Mouse (Mus musculus) intestine, embryonic 14.5 days (tissue): ENCODE results near the gene Hira. TPM values are rescaled to one million over a fixed set of nuclear protein-coding genes. Genes with fewer than 3 reads are reported as not detected.
"Not testable (repeated sequence)": the region's sequence is repeated elsewhere in the genome, so short reads cannot be mapped to it uniquely, and the experiment has no call there.

Experiments used
- ATAC-seq: fragments of 200-750 bp; cut with Nextera tagmentation; replicated peaks from 2 replicates; pipeline ENCODE4 v1.8.0; 2017; ENCODE audit warnings: low read depth, moderate number of reproducible peaks, moderate TSS enrichment, moderate library complexity; ENCODE audit not compliant: low FRiP score, low TSS enrichment
- DNase-seq: peaks from one replicate; pipeline ENCODE4 v3.0.0-alpha.2; 2018; ENCODE audit warnings: low spot score
- H3K27ac ChIP-seq: fragments of 300-500 bp; sonication (generic); 2 replicates; pipeline ENCODE4 v1.5.1; 2014; ENCODE audit warnings: low read depth, mild to moderate bottlenecking, control low read depth
- H3K27me3 ChIP-seq: fragments of 300-500 bp; sonication (generic); replicated peaks from 2 replicates; pipeline ENCODE4 v1.6.1; 2014; ENCODE audit warnings: low read length, control low read depth; ENCODE audit not compliant: control insufficient read depth, insufficient read depth
- H3K36me3 ChIP-seq: fragments of 300-500 bp; sonication (generic); 2 replicates; pipeline ENCODE4 v1.6.1; 2014; ENCODE audit warnings: low read length, control low read depth; ENCODE audit not compliant: control insufficient read depth, insufficient read depth
- H3K4me1 ChIP-seq: fragments of 300-500 bp; sonication (generic); replicated peaks from 2 replicates; pipeline ENCODE4 v1.6.1; 2014; ENCODE audit warnings: low read length, control low read depth, mixed read lengths; ENCODE audit not compliant: control insufficient read depth, insufficient read depth
- H3K4me2 ChIP-seq: fragments of 300-500 bp; sonication (generic); 2 replicates; pipeline ENCODE4 v1.6.1; 2014; ENCODE audit warnings: low read length
- H3K4me3 ChIP-seq: fragments of 300-500 bp; sonication (generic); 2 replicates; pipeline ENCODE4 v1.5.1; 2014; ENCODE audit warnings: low read depth, low read length, control low read depth, mixed read lengths
- H3K9ac ChIP-seq: fragments of 300-500 bp; sonication (generic); 2 replicates; pipeline ENCODE4 v1.6.1; 2014; ENCODE audit warnings: mild to moderate bottlenecking, low read length
- H3K9me3 ChIP-seq: fragments of 300-500 bp; sonication (generic); 2 replicates; pipeline ENCODE4 v1.6.1; 2016; ENCODE audit warnings: low read length, control low read depth; ENCODE audit not compliant: control insufficient read depth
- WGBS: fragments of 180-500 bp; shearing (Covaris S2); extraction: QIAGEN DNeasy Blood & Tissue Kit; methylation state at CpG from one replicate; pipeline ENCODE4 v1.1.7; 2014; 5-methylcytosine and 5-hydroxymethylcytosine counted together
- polyA plus RNA-seq: library from polyadenylated mRNA; unstranded; fragments of >200 nt; fragmentation: Nextera tagmentation; extraction: Ambion mirVana; gene quantifications from 2 replicates; pipeline ENCODE4 v1.2.1, GENCODE M21; 2014

Hira gene
- polyA plus RNA-seq, 1 experiment from 2014 or later: 15.8 TPM

- no peak for ATAC-seq
- no peaks in the 10 kb centered on the region for H3K27me3 ChIP-seq
- 89% methylated on average over 3 of the region's 3 CpGs for WGBS
- no peaks in the 10 kb centered on the region for H3K9me3 ChIP-seq
- H3K36me3 ChIP-seq: no peaks in the 10 kb centered on the region
- H3K27ac ChIP-seq: no peak overlapping the region
- no peak overlapping the region for H3K4me3 ChIP-seq
- no peaks in the 10 kb centered on the region for H3K4me1 ChIP-seq
- H3K4me2 ChIP-seq: no peak overlapping the region
- H3K9ac ChIP-seq: no peak overlapping the region
- DNase-seq: no peak
Measured at GRCm38 (mm10) chr16:18986381-18986780, 109.5 kb downstream of the Hira start.

- WGBS: 88% methylated on average over 5 of the region's 5 CpGs
- Histone ChIP-seq H3K27ac (no peak overlapping the region), H3K36me3 (no peaks in the 10 kb centered on the region), H3K9me3 (no peaks in the 10 kb centered on the region), H3K9ac (no peak overlapping the region), H3K4me3 (no peak overlapping the region), H3K4me2 (no peak overlapping the region), H3K4me1 (no peaks in the 10 kb centered on the region), H3K27me3 (no peaks in the 10 kb centered on the region)
- DNase-seq (no peak), ATAC-seq (no peak)
Measured at GRCm38 (mm10) chr16:18986860-18987259, 110.0 kb downstream of the Hira start.

- not testable (repeated sequence) for H3K4me1 ChIP-seq, H3K36me3 ChIP-seq, H3K27ac ChIP-seq, ATAC-seq, H3K4me2 ChIP-seq, H3K9ac ChIP-seq, H3K9me3 ChIP-seq, DNase-seq, H3K4me3 ChIP-seq, H3K27me3 ChIP-seq
- whole genome bisulfite sequencing: 45% methylated on average over 2 of the region's 2 CpGs
Measured at GRCm38 (mm10) chr16:19002610-19003389, 126.0 kb downstream of the Hira start.

GRCm38 (mm10) chr16:19003757-19004156, 126.9 kb downstream of the Hira start:
- Histone ChIP-seq H3K4me2 (no peak overlapping the region), H3K4me3 (no peak overlapping the region), H3K27me3 (no peaks in the 10 kb centered on the region), H3K4me1 (no peaks in the 10 kb centered on the region), H3K27ac (no peak overlapping the region), H3K36me3 (no peaks in the 10 kb centered on the region), H3K9me3 (no peaks in the 10 kb centered on the region), H3K9ac (no peak overlapping the region)
- DNase-seq: no peak
- ATAC-seq: no peak
- WGBS: 84% methylated on average over 1 of the region's 1 CpGs

GRCm38 (mm10) chr16:19005298-19005697, 128.5 kb downstream of the Hira start:
- no peak for ATAC-seq
- no peaks in the 10 kb centered on the region for H3K4me1 ChIP-seq
- no peak overlapping the region for H3K4me2 ChIP-seq
- H3K9ac ChIP-seq: no peak overlapping the region
- WGBS: 79% methylated on average over 3 of the region's 3 CpGs
- no peak for DNase-seq
- H3K36me3 ChIP-seq: no peaks in the 10 kb centered on the region
- no peaks in the 10 kb centered on the region for H3K27me3 ChIP-seq
- H3K4me3 ChIP-seq: no peak overlapping the region
- H3K9me3 ChIP-seq: no peaks in the 10 kb centered on the region
- H3K27ac ChIP-seq: no peak overlapping the region

- no peak overlapping the region for H3K9ac ChIP-seq
- no peak overlapping the region for H3K4me3 ChIP-seq
- H3K9me3 ChIP-seq: no peaks in the 10 kb centered on the region
- 82% methylated on average over 1 of the region's 1 CpGs for WGBS
- H3K27me3 ChIP-seq: no peaks in the 10 kb centered on the region
- no peaks in the 10 kb centered on the region for H3K36me3 ChIP-seq
- ATAC-seq: no peak
- H3K4me2 ChIP-seq: no peak overlapping the region
- no peak overlapping the region for H3K27ac ChIP-seq
- no peak for DNase-seq
- no peaks in the 10 kb centered on the region for H3K4me1 ChIP-seq
Measured at GRCm38 (mm10) chr16:19006715-19007114, 129.9 kb downstream of the Hira start.

- not testable (repeated sequence) for H3K4me3 ChIP-seq, DNase-seq, H3K9me3 ChIP-seq, H3K4me2 ChIP-seq, ATAC-seq, H3K27me3 ChIP-seq, H3K36me3 ChIP-seq, H3K27ac ChIP-seq, H3K4me1 ChIP-seq, H3K9ac ChIP-seq
- WGBS: 62% methylated on average over 1 of the region's 1 CpGs
Measured at GRCm38 (mm10) chr16:19007186-19007591, 130.4 kb downstream of the Hira start.

GRCm38 (mm10) chr16:19010710-19011109, 133.9 kb downstream of the Hira start:
- Histone ChIP-seq H3K36me3 (no peaks in the 10 kb centered on the region), H3K4me1 (no peaks in the 10 kb centered on the region), H3K4me2 (no peak overlapping the region), H3K27me3 (no peaks in the 10 kb centered on the region), H3K9me3 (no peaks in the 10 kb centered on the region), H3K4me3 (no peak overlapping the region), H3K9ac (no peak overlapping the region), H3K27ac (no peak overlapping the region)
- DNase-seq (no peak), ATAC-seq (no peak)
- 59% methylated on average over 2 of the region's 2 CpGs for WGBS

GRCm38 (mm10) chr16:19013550-19013949, 136.7 kb downstream of the Hira start:
- Histone ChIP-seq H3K4me1 (no peaks in the 10 kb centered on the region), H3K36me3 (no peaks in the 10 kb centered on the region), H3K4me3 (no peak overlapping the region), H3K4me2 (no peak overlapping the region), H3K9me3 (no peaks in the 10 kb centered on the region), H3K27me3 (no peaks in the 10 kb centered on the region), H3K9ac (no peak overlapping the region), H3K27ac (no peak overlapping the region)
- WGBS: 79% methylated on average over 1 of the region's 1 CpGs
- ATAC-seq (no peak), DNase-seq (no peak)
